In the genomic region with DNA sequence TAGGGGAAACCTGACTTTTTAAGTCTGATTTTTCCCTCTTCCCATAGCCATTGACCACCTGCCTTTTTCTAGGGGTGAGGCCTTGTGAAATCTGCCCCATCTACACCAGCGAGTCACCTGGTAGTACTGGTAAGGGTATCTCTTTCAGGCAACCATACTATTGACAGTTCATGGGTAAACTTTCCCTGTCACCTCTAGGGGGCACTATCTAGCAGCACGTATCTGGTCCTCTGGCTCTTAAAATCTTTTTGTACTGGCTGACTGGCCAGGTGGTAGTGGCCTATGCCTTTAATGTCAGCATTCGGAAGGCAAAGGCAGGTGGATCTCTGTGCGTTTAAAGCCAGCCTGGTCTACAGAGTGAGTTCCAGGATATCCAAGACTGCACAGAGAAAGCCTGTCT, we compare ENCODE assay signal across 11 mouse cellular contexts. TPM values are rescaled to one million over a fixed set of nuclear protein-coding genes. Genes with fewer than 3 reads are reported as not detected.
A peak's percentile ranks its signal among the peaks of the same experiment; 100 is the strongest.
DNase-seq lines count a peak whose midpoint lies in the region; ATAC-seq and TF ChIP-seq lines count a peak whose summit lies in the region.
"Had no signal": no experiment of that assay in that cellular context is flagged by ENCODE, and none has a peak within 500 bp of the region (broad histone marks: within the 10 kb centered on the region; RNA-seq: fewer than 3 reads in every experiment).

No protein-coding gene starts in this region.

- WGBS in lung, postnatal 0 days: 81% methylated on average over 4 of the region's 4 CpGs

- intact Hi-C loops in gastrocnemius, adult 2 months (cut with DNase I): no loop called here
- intact Hi-C loops in gastrocnemius, postnatal 14 days (cut with DNase I; ENCODE audit: low total_unique reads): no loop called here

- DNase-seq in gastrocnemius, adult 2 months: no peak
- no peak for DNase-seq in gastrocnemius, postnatal 14 days
- peak; percentile 51 for DNase-seq in lung, postnatal 0 days (ENCODE audit: low spot score)
- no peak for DNase-seq in lung, postnatal 10 days
- DNase-seq in MEL (ENCODE audit: low read depth, low spot score): peak; percentile 59
- DNase-seq in left cerebral cortex, adult 11 months (ENCODE audit: low spot score): no peak
- DNase-seq: gastrocnemius, postnatal 25 days; lung, adult 2 months had no signal

- no peaks in the 10 kb centered on the region for H3K79me2 ChIP-seq in MEL (ENCODE audit: control insufficient read depth, insufficient read depth, low read length, poor library complexity)

- H3K27ac ChIP-seq in gastrocnemius, adult 2 months: no peak overlapping the region
- no peak overlapping the region for H3K27ac ChIP-seq in lung, postnatal 0 days (ENCODE audit: low read length)
- no peak overlapping the region for H3K27ac ChIP-seq in MEL (ENCODE audit: control insufficient read depth, low read depth, low read length)
- H3K27ac ChIP-seq: hindbrain, embryonic 10.5 days had no signal

- TF ChIP-seq RAD21 in MEL (IDR thresholded peaks at IDR 0.05; ENCODE audit: low read depth, low read length): peak; percentile 69

- TF ChIP-seq CTCF in gastrocnemius, adult 2 months (IDR thresholded peaks at IDR 0.05): peak; percentile 60
- TF ChIP-seq CTCF in lung, postnatal 0 days (IDR thresholded peaks at IDR 0.05): peak; percentile 68
- peak; percentile 49 to 77 (median 73) for TF ChIP-seq CTCF in MEL (IDR thresholded peaks at IDR 0.05 in 2 of 3, conservative IDR thresholded peaks at IDR 0.05 in 1 of 3; ENCODE audit: control insufficient read depth in 1 of 3, insufficient read depth in 1 of 3, low read depth in 2 of 3, low read length in 3 of 3, poor library complexity in 1 of 3, severe bottlenecking in 1 of 3)

- no peaks in the 10 kb centered on the region for H3K36me3 ChIP-seq in lung, postnatal 0 days (ENCODE audit: insufficient read depth, low read length)
- 0 out of 4 replicates have a peak, but pooled peaks cover 0 to 2% of the 10 kb centered on the region in 2 experiments for H3K36me3 ChIP-seq in MEL (ENCODE audit: control insufficient read depth in 1 of 2, insufficient read depth in 2 of 2, low read length in 2 of 2)
- H3K36me3 ChIP-seq: hindbrain, embryonic 10.5 days had no signal

- no peak for TF ChIP-seq POLR2A in MEL (IDR thresholded peaks at IDR 0.05; ENCODE audit: control insufficient read depth in 1 of 2, insufficient read depth in 1 of 2, low read depth in 1 of 2, low read length in 2 of 2, poor library complexity in 1 of 2)

- no peaks in the 10 kb centered on the region for H3K27me3 ChIP-seq in lung, postnatal 0 days (replicated peaks; ENCODE audit: insufficient read depth, low read length)
- no peaks in the 10 kb centered on the region for H3K27me3 ChIP-seq in MEL (ENCODE audit: control insufficient read depth in 1 of 2, insufficient read depth in 2 of 2, low read length in 2 of 2)

- H3K9ac ChIP-seq in lung, postnatal 0 days (replicated peaks; ENCODE audit: low read depth): no peak overlapping the region
- no peak overlapping the region for H3K9ac ChIP-seq in MEL (ENCODE audit: control insufficient read depth, low read depth, low read length, poor library complexity, severe bottlenecking)

- no peak for ATAC-seq in lung, postnatal 0 days
- peak; percentile 64 for ATAC-seq in megakaryocyte progenitor cell, adult 5-6 weeks (replicated peaks; ENCODE audit: poor library complexity)
- no peak for ATAC-seq in frontal cortex, adult (ENCODE audit: low TSS enrichment)

- no peak overlapping the region for H3K4me3 ChIP-seq in gastrocnemius, adult 2 months
- H3K4me3 ChIP-seq in lung, postnatal 0 days (ENCODE audit: low read depth, low read length): no peak overlapping the region
- H3K4me3 ChIP-seq in MEL (ENCODE audit: control insufficient read depth in 1 of 2, insufficient read depth in 1 of 2, low read depth in 2 of 2, low read length in 2 of 2): peak overlapping the region; percentile 24 to 55; a peak in 2 of 4 replicates
- H3K4me3 ChIP-seq: hindbrain, embryonic 10.5 days had no signal

- no peaks in the 10 kb centered on the region for H3K4me1 ChIP-seq in lung, postnatal 0 days (ENCODE audit: insufficient read depth, low read depth, low read length)
- H3K4me1 ChIP-seq in MEL (ENCODE audit: control insufficient read depth in 1 of 2, insufficient read depth in 2 of 2, low read length in 2 of 2): peaks cover 2 to 4% of the 10 kb centered on the region in 2 experiments; a peak in 1 of 4 replicates

- no peaks in the 10 kb centered on the region for H3K9me3 ChIP-seq in lung, postnatal 0 days (ENCODE audit: low read length)
- no peaks in the 10 kb centered on the region for H3K9me3 ChIP-seq in MEL (replicated peaks; ENCODE audit: insufficient read depth, low read length)
- H3K9me3 ChIP-seq: hindbrain, embryonic 10.5 days had no signal

- no peak overlapping the region for H3K4me2 ChIP-seq in lung, postnatal 0 days (replicated peaks; ENCODE audit: low read depth, low read length)

- TF ChIP-seq EP300 in lung, postnatal 0 days (IDR thresholded peaks at IDR 0.05): no peak
- TF ChIP-seq EP300 in MEL (IDR thresholded peaks at IDR 0.05; ENCODE audit: low read depth in 1 of 2, low read length in 2 of 2): no peak

TF ChIP-seq in MEL, 35 proteins besides CTCF, POLR2A, EP300 and RAD21:
- TF ChIP-seq BHLHE40 (IDR thresholded peaks at IDR 0.05; ENCODE audit: borderline replicate concordance, low read depth, low read length): no peak
- no peak for TF ChIP-seq UBTF (IDR thresholded peaks at IDR 0.05; ENCODE audit: borderline replicate concordance, insufficient read depth, low read depth, low read length)
- 0 out of 2 replicates have a peak, but pooled peaks have one; percentile 30 for TF ChIP-seq SIN3A (IDR thresholded peaks at IDR 0.05; ENCODE audit: low read length)
- TF ChIP-seq ZMIZ1 (IDR thresholded peaks at IDR 0.05; ENCODE audit: low read depth, low read length): no peak
- no peak for TF ChIP-seq TBP (IDR thresholded peaks at IDR 0.05; ENCODE audit: low read depth, low read length)
- no peak for TF ChIP-seq NELFE (IDR thresholded peaks at IDR 0.05; ENCODE audit: low read depth, low read length)
- no peak for TF ChIP-seq MAZ (IDR thresholded peaks at IDR 0.05; ENCODE audit: low read depth, low read length)
- 0 out of 2 replicates have a peak, but pooled peaks have one; percentile 14 for TF ChIP-seq HCFC1 (IDR thresholded peaks at IDR 0.05; ENCODE audit: low read depth, low read length)
- peak; percentile 62 for TF ChIP-seq SMC3 (IDR thresholded peaks at IDR 0.05; ENCODE audit: low read depth, low read length)
- TF ChIP-seq ZC3H11A (IDR thresholded peaks at IDR 0.05; ENCODE audit: low read depth, low read length): peak; percentile 55
- no peak for TF ChIP-seq ELF1 (IDR thresholded peaks at IDR 0.05; ENCODE audit: low read depth, low read length)
TF ChIP-seq in MEL: peak in this region for 4.

RNA-seq across cellular contexts. Expression of a gene that starts 38.6 kb away (rescaled TPM):
- not detected for total RNA-seq in gastrocnemius, adult 2 months (2021)
- total RNA-seq in gastrocnemius, postnatal 14 days (2021): not detected
- polyA plus RNA-seq in lung, postnatal 0 days (2015; fragmentation: Nextera tagmentation; extraction: Ambion mirVana): not detected in 2 replicates
- total RNA-seq in MEL (2012; rRNA removed): not detected in 2 replicates
- not detected for polyA plus RNA-seq in MEL (2012; ENCODE audit: insufficient read depth in 1 of 2, insufficient read length in 2 of 2, low read depth in 1 of 2, low replicate concordance in 2 of 2, missing spikeins in 1 of 2)
- not detected in 2 replicates for total RNA-seq in megakaryocyte progenitor cell, adult 5-6 weeks (2015)
- not detected in 2 replicates for total RNA-seq in megakaryocyte progenitor cell, adult 5-6 weeks (2017)
- total RNA-seq: gastrocnemius, postnatal 25 days had no signal
- polyA plus RNA-seq: hindbrain, embryonic 10.5 days had no signal

Comparison
In these comparisons a context has a peak if more than half of its experiments do, and no peak if none do; other contexts are left out.
1. DNase-seq: peak in lung, postnatal 0 days (single experiment) and MEL (single experiment); none in gastrocnemius, adult 2 months (single experiment), gastrocnemius, postnatal 14 days (single experiment), lung, postnatal 10 days (single experiment) and left cerebral cortex, adult 11 months (single experiment).
2. H3K4me3 ChIP-seq: peak in MEL (2 of 2); none in gastrocnemius, adult 2 months (single experiment) and lung, postnatal 0 days (single experiment).
3. Peak in every context shown above with its lines, with median percentiles within 50 percentile points of each other: CTCF ChIP-seq.